Mouse (Mus musculus) right cerebral cortex, postnatal 10 days (tissue): ENCODE data around the gene Nkx3-2.

Experiments
- DNase-seq, 2 experiments: peaks; one replicate each; pipeline ENCODE4 v3.0.0; 2021; ENCODE audit warnings: low spot score in 2 of 2

The Nkx3-2 gene

GRCm38 (mm10) chr5:41762141-41762946, 2.0 kb downstream of the Nkx3-2 start:
- no peak for DNase-seq

- no peak for DNase-seq
These were observed 2.7 kb downstream of the Nkx3-2 start for GRCm38 (mm10) chr5:41761509-41762140.

DNA sequence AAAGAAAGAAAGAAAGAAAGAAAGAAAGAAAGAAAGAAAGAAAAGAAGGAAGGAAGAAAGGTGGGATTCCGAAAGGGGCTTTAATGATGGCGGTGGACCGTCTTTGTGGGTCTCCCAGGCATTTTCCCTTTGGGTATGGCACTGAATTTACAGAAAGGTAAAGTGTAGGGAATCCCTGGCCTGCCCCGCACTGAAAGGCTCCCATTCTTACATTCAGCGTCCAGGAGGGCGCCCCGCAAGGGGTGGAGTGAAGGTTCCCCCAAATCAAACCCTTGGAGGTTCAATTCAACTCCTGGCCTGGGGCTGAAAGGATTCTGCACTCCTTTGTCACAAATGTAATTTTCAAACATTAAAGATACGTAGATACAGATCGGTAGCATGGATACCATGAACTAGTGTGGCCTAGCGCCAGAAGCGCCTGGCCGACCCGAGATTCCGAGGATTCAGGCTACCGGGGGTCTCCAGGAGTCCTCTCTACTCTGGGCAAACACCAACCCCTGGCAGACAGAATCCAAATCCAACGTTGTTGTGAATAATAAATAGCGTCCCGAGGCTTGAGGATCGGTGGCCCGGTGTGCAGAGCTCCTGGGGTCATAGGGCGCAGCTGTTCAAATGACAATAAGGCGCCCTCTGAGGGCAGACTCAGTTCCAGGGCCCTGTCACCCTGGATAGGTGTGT, 3.3 kb downstream of the Nkx3-2 start:
- no peak for DNase-seq

DNA sequence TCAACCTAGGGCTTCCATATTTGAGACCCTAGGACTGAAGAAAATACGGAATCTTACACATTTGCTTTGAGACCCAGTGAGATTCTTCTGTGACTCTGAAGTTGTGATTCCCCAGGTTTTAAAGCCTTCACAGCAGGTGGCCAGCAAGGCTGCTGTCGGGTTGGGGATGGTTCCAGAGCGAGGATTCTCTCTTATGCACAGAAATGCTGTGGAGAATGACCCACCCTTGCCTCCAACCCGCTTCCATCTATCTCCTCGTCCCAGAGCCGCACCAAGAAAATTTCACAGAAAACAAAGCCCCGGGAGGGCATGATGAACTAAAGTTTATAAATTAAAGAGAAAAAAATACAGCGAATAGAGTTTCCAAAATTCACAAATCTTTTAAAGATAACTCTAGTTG, 4.2 kb downstream of the Nkx3-2 start:
- DNase-seq, result no peak

- no peak for DNase-seq
These were observed 5.3 kb downstream of the Nkx3-2 start for GRCm38 (mm10) chr5:41758671-41759639.

DNA sequence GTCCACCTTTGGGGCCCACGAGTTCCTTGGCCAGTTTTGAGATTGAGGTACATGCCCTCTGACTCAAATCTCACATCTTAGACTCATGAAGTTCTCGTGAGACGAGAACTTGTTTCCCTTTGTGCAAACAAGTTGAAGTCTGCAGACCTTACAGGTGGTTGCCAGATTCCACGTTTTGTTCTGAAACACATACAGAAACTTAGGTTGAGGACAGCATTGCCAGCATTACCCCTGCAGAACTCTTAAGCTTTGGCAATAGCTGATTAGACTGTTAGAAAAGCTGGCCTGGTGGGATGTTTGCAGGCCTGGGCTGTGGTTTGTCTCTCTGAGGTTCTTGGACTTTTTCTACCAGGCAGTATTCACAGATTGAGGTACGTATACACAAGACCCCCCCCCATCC, 7.0 kb downstream of the Nkx3-2 start:
- DNase-seq, result no peak

- no peak for DNase-seq
These were observed 7.9 kb downstream of the Nkx3-2 start for GRCm38 (mm10) chr5:41756396-41756795.

GRCm38 (mm10) chr5:41755373-41755960, 8.8 kb downstream of the Nkx3-2 start:
- no peak for DNase-seq

GRCm38 (mm10) chr5:41754836-41755235, 9.5 kb downstream of the Nkx3-2 start:
- no peak for DNase-seq

- no peak for DNase-seq
These were observed 10.0 kb downstream of the Nkx3-2 start for GRCm38 (mm10) chr5:41754226-41754775.

DNA sequence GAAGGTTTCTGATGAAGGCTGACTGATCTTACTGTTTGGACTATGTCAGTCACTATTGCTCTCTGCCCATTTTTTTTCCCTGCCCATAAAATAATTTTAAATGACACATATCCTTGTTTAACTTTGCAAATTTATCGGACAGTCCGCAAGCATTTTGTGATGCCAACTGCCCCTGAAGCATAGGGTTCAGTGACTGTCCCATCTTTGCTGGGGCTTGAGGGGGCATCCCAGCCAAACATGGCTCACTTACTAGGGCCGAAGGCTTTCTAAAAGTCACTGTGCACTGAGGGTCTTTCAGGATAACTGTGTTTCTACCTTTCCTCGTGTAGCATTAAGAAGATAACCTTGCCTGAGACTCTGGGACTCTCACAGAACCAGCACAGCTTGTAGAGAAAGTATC, 11.6 kb downstream of the Nkx3-2 start:
- DNase-seq, result no peak

GRCm38 (mm10) chr5:41744898-41745780, 19.2 kb downstream of the Nkx3-2 start:
- DNase-seq, result no peak

GRCm38 (mm10) chr5:41744234-41744633, 20.1 kb downstream of the Nkx3-2 start:
- DNase-seq, result no peak

DNA sequence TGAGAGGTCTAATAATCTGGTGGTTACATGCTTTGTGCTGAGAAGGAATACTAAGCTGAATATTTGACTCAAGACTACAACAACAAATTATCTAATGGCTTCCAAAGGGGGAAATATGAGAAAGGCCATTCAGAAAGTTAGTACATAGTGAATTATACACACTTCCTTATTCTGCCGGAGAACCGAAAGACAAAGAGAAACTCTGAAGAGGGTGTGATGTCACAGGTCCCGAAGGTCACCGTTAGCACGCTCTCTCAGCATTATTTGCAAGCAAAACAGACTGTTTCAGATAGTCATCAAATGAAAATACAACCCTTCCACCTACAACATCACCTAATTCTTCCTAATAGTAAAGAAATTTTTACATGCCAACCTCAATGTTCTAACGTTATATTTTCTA, 25.5 kb downstream of the Nkx3-2 start:
- DNase-seq, result no peak

GRCm38 (mm10) chr5:41737039-41737438, 27.3 kb downstream of the Nkx3-2 start:
- DNase-seq, result no peak

GRCm38 (mm10) chr5:41727017-41727416, 37.3 kb downstream of the Nkx3-2 start:
- no peak for DNase-seq

GRCm38 (mm10) chr5:41725573-41725972, 38.7 kb downstream of the Nkx3-2 start:
- no peak for DNase-seq
